Mouse (Mus musculus): ENCODE results near the gene Rabl2.

Gene Rabl2

GRCm38 (mm10) chr15:89551733-89552132, 40.0 kb downstream of the Rabl2 start:
- no peak for DNase-seq (ENCODE audit: low read depth, low spot score)

- DNase-seq (ENCODE audit: low read depth, low spot score), result no peak
Measured at GRCm38 (mm10) chr15:89550506-89550905, 41.2 kb downstream of the Rabl2 start.

GRCm38 (mm10) chr15:89548837-89549236, 42.9 kb downstream of the Rabl2 start:
- DNase-seq (ENCODE audit: low read depth, low spot score), result no peak

GRCm38 (mm10) chr15:89547824-89548601, 43.7 kb downstream of the Rabl2 start:
- no peak for DNase-seq (ENCODE audit: low read depth, low spot score)

GRCm38 (mm10) chr15:89547321-89547720, 44.4 kb downstream of the Rabl2 start:
- no peak for DNase-seq (ENCODE audit: low read depth, low spot score)

GRCm38 (mm10) chr15:89544171-89544570, 47.6 kb downstream of the Rabl2 start:
- DNase-seq (ENCODE audit: low read depth, low spot score), result no peak

GRCm38 (mm10) chr15:89533843-89534207, 57.9 kb downstream of the Rabl2 start:
- no peak for DNase-seq (ENCODE audit: low read depth, low spot score)

GRCm38 (mm10) chr15:89532924-89533842, 58.5 kb downstream of the Rabl2 start:
- no peak for DNase-seq (ENCODE audit: low read depth, low spot score)

Data from 3T3-L1 (cell line).